Mouse (Mus musculus): ENCODE data around the gene Gm10134. TPM values are rescaled to one million over a fixed set of nuclear protein-coding genes. Genes with fewer than 3 reads are reported as not detected.

Gene Gm10134
- polyA plus RNA-seq, 1 experiment from 2014 or later: not detected

DNA sequence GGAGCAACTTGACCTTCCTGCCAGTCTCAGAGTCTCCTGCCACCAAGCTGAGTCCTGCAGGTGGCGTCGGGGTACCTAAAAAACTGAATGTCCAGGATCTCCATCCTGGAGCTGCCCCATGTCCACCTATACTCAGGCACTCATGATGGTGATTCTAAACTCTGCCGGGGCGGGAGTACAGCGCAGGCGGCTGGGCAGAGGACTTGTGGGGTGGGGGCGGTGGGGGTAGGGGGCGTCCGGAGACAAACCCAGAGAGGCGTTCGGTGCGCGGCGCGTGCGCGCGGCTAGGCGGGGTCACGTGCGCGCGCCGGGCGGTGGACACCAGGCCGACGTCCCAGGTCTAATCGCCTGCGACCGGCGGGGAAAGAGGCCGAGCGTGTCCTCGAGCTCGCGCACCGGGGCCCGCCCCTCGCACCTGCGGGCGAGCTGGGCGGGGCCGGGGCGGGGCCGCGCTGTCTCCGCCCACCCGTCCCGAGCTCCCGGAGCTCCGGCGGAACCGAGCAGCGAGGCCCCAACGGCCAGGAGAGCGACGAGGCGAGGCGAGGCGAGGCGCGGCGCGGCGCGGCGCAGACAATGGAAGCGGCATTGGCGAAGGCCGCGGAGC, 7.0 kb downstream of the Gm10134 start, which contains the start of gene Ralgds:
TSS of gene Ralgds (plus strand) at position 328 of the 604 bp plus-strand sequence.
- Histone ChIP-seq H3K4me1 (peaks cover 39% of the 10 kb centered on the region), H3K9me3 (no peaks in the 10 kb centered on the region), H3K36me3 (replicated peaks) (peaks cover 8% of the 10 kb centered on the region), H3K27ac (replicated peaks) (peak within 1 kb of the TSS; percentile 90), H3K4me3 (peak within 1 kb of the TSS; percentile 82), H3K27me3 (replicated peaks; ENCODE audit: low read depth, poor library complexity, severe bottlenecking) (peaks cover 16% of the 10 kb centered on the region; the same call in 1 of the 2 replicates)
- WGBS: under 1% methylated on average over 69 of the region's 71 CpGs
- DNase-seq (ENCODE audit: low spot score): peak; percentile 86

DNA sequence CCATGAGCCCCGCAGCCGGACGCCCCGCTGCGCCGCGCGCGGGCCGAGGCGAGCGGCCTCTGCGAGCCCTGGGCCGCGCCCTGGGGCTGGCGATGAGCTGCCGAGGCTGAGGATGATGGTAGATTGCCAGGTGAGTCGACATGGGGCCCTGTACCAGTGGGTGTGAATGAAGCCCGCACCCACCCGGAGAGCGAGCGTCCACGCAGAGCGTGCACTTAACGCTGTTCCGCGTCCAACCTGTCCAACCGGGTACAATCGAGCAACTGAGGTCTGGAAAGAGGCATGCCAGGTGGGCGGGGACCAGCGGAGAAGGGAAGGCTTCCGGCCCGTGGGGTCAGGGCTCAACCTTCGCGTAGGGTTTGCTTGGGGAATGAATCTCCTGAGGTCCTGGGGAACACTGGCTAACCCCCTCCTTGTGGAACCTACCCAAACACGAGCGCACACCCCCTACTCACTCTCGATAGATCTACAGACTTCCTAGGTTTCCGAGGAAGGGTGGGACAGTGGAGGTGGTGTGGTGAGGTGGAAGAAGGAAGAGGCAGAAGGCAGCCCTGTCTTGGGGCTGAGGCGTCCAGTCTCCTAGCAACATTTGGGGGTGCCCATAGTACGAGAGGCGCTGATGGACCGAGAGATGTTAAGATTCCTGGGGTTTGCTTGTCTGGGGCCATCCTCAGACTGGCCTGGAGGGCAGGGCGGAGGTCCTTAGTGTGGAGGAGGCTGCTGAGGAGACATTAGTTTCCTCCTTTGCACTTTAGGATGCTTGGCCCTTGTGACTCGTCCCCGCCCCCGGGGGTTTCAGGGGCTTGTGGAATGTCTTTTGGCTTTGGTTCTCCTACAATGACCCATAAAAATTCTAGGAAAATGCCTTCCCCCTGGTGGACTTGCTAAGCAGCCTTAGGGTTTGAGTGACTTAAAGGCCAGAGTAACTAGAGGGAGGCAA, 7.8 kb downstream of the Gm10134 start:
- peak overlapping the region; percentile 90 for H3K27ac ChIP-seq (replicated peaks)
- peak overlapping the region; percentile 82 for H3K4me3 ChIP-seq
- H3K27me3 ChIP-seq (replicated peaks; ENCODE audit: low read depth, poor library complexity, severe bottlenecking): peaks cover 16% of the 10 kb centered on the region; the same call in 1 of the 2 replicates
- 7% methylated on average over 47 of the region's 47 CpGs for WGBS
- peaks cover 47% of the 10 kb centered on the region for H3K4me1 ChIP-seq
- H3K36me3 ChIP-seq (replicated peaks): peaks cover 8% of the 10 kb centered on the region
- DNase-seq (ENCODE audit: low spot score): peak; percentile 71
- no peaks in the 10 kb centered on the region for H3K9me3 ChIP-seq

GRCm38 (mm10) chr2:28514489-28514888, 8.6 kb downstream of the Gm10134 start:
- Histone ChIP-seq H3K4me3 (peak overlapping the region; percentile 82), H3K4me1 (peaks cover 52% of the 10 kb centered on the region), H3K27me3 (replicated peaks; ENCODE audit: low read depth, poor library complexity, severe bottlenecking) (peaks cover 16% of the 10 kb centered on the region; the same call in 1 of the 2 replicates), H3K27ac (replicated peaks) (peak overlapping the region; percentile 90), H3K36me3 (replicated peaks) (peaks cover 8% of the 10 kb centered on the region), H3K9me3 (no peaks in the 10 kb centered on the region)
- DNase-seq (ENCODE audit: low spot score): peak; percentile 90
- WGBS: 16% methylated on average over 5 of the region's 5 CpGs

DNA sequence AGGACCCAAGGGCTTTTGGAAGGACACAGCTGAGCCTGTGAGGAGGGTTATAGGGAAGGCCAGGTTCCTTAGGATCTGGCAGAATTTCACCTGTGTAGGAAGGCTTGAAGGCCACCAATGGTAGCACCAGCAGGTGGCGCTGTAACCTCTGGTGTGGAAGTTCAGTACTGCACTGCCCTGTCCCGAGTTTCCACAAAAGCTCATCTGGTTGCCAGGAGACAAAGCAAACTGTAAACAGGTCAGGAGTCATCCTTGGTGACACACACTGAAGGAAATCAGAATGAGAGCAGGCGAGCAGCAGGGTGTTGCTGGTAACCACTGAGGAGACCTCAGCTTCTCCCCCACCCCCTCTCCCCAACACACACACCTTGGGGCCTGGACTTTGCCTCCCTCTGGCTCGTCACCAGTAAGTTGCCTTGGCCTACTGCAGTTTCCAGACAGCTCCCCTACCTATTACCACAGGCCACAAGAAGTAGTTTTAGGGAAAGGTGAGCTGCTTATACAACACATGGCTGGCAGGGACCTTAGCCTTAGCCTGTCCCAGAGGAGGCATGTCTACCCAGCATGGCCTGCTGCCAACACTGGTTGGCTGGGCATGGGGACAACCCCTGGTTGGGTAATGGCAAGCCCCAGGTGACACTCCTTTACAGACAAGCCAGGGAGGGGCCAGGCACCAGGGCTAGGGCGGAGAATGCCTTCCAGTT, 11.5 kb downstream of the Gm10134 start:
- 43% methylated on average over 5 of the region's 5 CpGs for WGBS
- Histone ChIP-seq H3K36me3 (replicated peaks) (peaks cover 12% of the 10 kb centered on the region), H3K4me1 (peaks cover 72% of the 10 kb centered on the region), H3K27ac (replicated peaks) (peak overlapping the region; percentile 35; the same call in 1 of the 2 replicates), H3K27me3 (replicated peaks; ENCODE audit: low read depth, poor library complexity, severe bottlenecking) (peaks cover 3% of the 10 kb centered on the region; the same call in 1 of the 2 replicates), H3K4me3 (no peak overlapping the region), H3K9me3 (no peaks in the 10 kb centered on the region)
- peak; percentile 80 for DNase-seq (ENCODE audit: low spot score)

GRCm38 (mm10) chr2:28518231-28518630, 12.3 kb downstream of the Gm10134 start:
- H3K27me3 ChIP-seq (replicated peaks; ENCODE audit: low read depth, poor library complexity, severe bottlenecking): no peaks in the 10 kb centered on the region
- no peak overlapping the region for H3K27ac ChIP-seq (replicated peaks)
- no peak overlapping the region for H3K4me3 ChIP-seq
- WGBS: 52% methylated on average over 2 of the region's 2 CpGs
- peaks cover 64% of the 10 kb centered on the region for H3K4me1 ChIP-seq
- H3K9me3 ChIP-seq: no peaks in the 10 kb centered on the region
- no peak for DNase-seq (ENCODE audit: low spot score)
- H3K36me3 ChIP-seq (replicated peaks): peaks cover 17% of the 10 kb centered on the region

DNA sequence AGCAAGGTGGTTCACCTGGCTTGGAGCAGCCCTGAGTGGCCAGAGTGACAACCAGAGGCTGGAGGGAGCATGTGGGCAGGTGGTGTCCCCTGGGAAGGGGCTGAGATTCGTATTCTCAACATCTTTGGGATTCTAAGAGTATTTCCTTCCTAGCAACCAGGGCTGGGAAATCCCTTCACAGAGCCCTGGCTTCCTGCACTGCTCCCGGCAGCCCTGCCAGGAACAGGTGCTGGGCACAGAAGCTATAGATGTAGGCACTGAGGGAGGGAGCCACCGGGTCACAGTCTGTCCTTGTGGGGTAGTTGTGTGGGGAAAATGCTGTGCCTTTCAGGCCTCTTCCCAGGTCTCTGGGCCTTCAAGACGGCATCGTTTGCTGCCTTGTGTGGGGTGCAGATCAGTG, 14.7 kb downstream of the Gm10134 start:
- H3K27ac ChIP-seq (replicated peaks): no peak overlapping the region
- H3K36me3 ChIP-seq (replicated peaks): peaks cover 17% of the 10 kb centered on the region
- 71% methylated on average over 5 of the region's 5 CpGs for WGBS

DNA sequence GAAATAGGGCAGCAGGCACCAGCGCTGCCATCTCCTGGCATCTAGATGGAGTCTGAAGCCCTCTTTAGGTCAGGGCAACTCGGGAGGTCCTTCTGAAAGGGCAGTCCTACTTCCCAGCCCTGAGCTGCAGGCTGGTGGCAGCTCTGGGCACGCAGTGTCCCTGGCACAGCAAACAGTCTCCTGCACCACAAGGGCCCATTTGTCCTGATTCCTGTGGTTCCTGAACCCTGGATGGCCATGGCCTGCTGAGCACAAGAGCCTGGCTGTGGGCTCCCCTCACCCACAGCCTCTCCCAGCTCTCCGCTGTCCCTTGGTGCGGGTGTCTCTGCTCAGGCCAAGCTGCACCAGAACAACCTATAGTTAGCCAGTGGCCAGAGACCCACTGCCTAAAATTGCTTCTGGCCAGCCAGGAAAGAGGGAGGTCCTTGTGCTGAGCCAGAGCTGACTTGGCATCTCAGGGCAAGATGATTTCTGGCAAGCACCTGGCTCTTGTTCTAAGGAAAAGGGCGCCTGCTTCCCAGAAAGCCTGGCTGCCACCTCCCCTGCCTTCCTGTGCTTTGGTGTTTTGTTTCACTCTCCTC, 15.8 kb downstream of the Gm10134 start:
- Histone ChIP-seq H3K36me3 (replicated peaks) (peaks cover 17% of the 10 kb centered on the region), H3K4me3 (no peak overlapping the region), H3K27ac (replicated peaks) (no peak overlapping the region), H3K9me3 (no peaks in the 10 kb centered on the region), H3K4me1 (peaks cover 71% of the 10 kb centered on the region), H3K27me3 (replicated peaks; ENCODE audit: low read depth, poor library complexity, severe bottlenecking) (no peaks in the 10 kb centered on the region)
- DNase-seq (ENCODE audit: low spot score): no peak
- 82% methylated on average over 6 of the region's 6 CpGs for WGBS

More for the DNA sequence above, 14.7 kb downstream of the Gm10134 start:
- Histone ChIP-seq H3K9me3 (no peaks in the 10 kb centered on the region), H3K4me3 (no peak overlapping the region), H3K27me3 (replicated peaks; ENCODE audit: low read depth, poor library complexity, severe bottlenecking) (no peaks in the 10 kb centered on the region), H3K4me1 (peaks cover 63% of the 10 kb centered on the region)
- DNase-seq (ENCODE audit: low spot score): no peak

GRCm38 (mm10) chr2:28522166-28522565, 16.3 kb downstream of the Gm10134 start:
- Histone ChIP-seq H3K4me3 (no peak overlapping the region), H3K27ac (replicated peaks) (no peak overlapping the region), H3K27me3 (replicated peaks; ENCODE audit: low read depth, poor library complexity, severe bottlenecking) (no peaks in the 10 kb centered on the region), H3K36me3 (replicated peaks) (peaks cover 16% of the 10 kb centered on the region), H3K4me1 (peaks cover 74% of the 10 kb centered on the region), H3K9me3 (no peaks in the 10 kb centered on the region)
- DNase-seq (ENCODE audit: low spot score): no peak
- WGBS: 84% methylated on average over 4 of the region's 4 CpGs

GRCm38 (mm10) chr2:28523643-28524117, 17.8 kb downstream of the Gm10134 start:
- no peak overlapping the region for H3K4me3 ChIP-seq
- peak overlapping the region; percentile 41; the same call in 1 of the 2 replicates for H3K27ac ChIP-seq (replicated peaks)
- WGBS: 19% methylated on average over 5 of the region's 5 CpGs
- DNase-seq (ENCODE audit: low spot score): peak; percentile 32
- H3K27me3 ChIP-seq (replicated peaks; ENCODE audit: low read depth, poor library complexity, severe bottlenecking): no peaks in the 10 kb centered on the region
- peaks cover 9% of the 10 kb centered on the region; the same call in 1 of the 2 replicates for H3K36me3 ChIP-seq (replicated peaks)
- H3K9me3 ChIP-seq: no peaks in the 10 kb centered on the region
- peaks cover 72% of the 10 kb centered on the region for H3K4me1 ChIP-seq

GRCm38 (mm10) chr2:28524406-28524805, 18.5 kb downstream of the Gm10134 start:
- 0 out of 2 replicates have a peak overlapping the region, but pooled peaks have one; percentile 24 for H3K27ac ChIP-seq (replicated peaks)
- 77% methylated on average over 10 of the region's 10 CpGs for WGBS

GRCm38 (mm10) chr2:28525219-28525942, 19.5 kb downstream of the Gm10134 start:
- H3K27me3 ChIP-seq (replicated peaks; ENCODE audit: low read depth, poor library complexity, severe bottlenecking): no peaks in the 10 kb centered on the region
- peak overlapping the region; percentile 82 for H3K27ac ChIP-seq (replicated peaks)
- no peaks in the 10 kb centered on the region for H3K9me3 ChIP-seq
- peaks cover 75% of the 10 kb centered on the region for H3K4me1 ChIP-seq
- H3K4me3 ChIP-seq: peak overlapping the region; percentile 32; the same call in 1 of the 2 replicates
- DNase-seq (ENCODE audit: low spot score): peak; percentile 70
- WGBS: 18% methylated on average over 11 of the region's 11 CpGs
- H3K36me3 ChIP-seq (replicated peaks): peaks cover 9% of the 10 kb centered on the region; the same call in 1 of the 2 replicates

More at GRCm38 (mm10) chr2:28524406-28524805, 18.5 kb downstream of the Gm10134 start:
- peaks cover 73% of the 10 kb centered on the region for H3K4me1 ChIP-seq
- DNase-seq (ENCODE audit: low spot score): no peak
- H3K9me3 ChIP-seq: no peaks in the 10 kb centered on the region
- H3K4me3 ChIP-seq: no peak overlapping the region
- peaks cover 9% of the 10 kb centered on the region; the same call in 1 of the 2 replicates for H3K36me3 ChIP-seq (replicated peaks)
- no peaks in the 10 kb centered on the region for H3K27me3 ChIP-seq (replicated peaks; ENCODE audit: low read depth, poor library complexity, severe bottlenecking)

All from embryonic facial prominence, embryonic 10.5 days (tissue).